Mouse (Mus musculus) bone marrow, adult 2 months (tissue): ENCODE results near the gene Ptprg.

Experiments used
- CTCF ChIP-seq: fragments of 200-500 bp; IDR thresholded peaks from 2 replicates; pipeline ENCODE4 v1.5.1; 2011; ENCODE audit warnings: low read length, control low read depth; ENCODE audit not compliant: control insufficient read depth, insufficient read depth
- POLR2A ChIP-seq: fragments of 200-500 bp; IDR thresholded peaks from 2 replicates; pipeline ENCODE4 v1.6.1; 2011; ENCODE audit warnings: low read depth, mild to moderate bottlenecking, control low read depth, low read length, borderline replicate concordance; ENCODE audit not compliant: control insufficient read depth

- TF ChIP-seq CTCF (no peak), POLR2A (no peak)
Observed at GRCm38 (mm10) chr14:12091730-12092129, 538.4 kb downstream of the Ptprg start.
